Mouse (Mus musculus): ENCODE results near the gene Ltbp1.

- TF ChIP-seq POLR2A (IDR thresholded peaks at IDR 0.05; ENCODE audit: extremely low read depth, insufficient read depth, low read length) (no peak), CTCF (IDR thresholded peaks at IDR 0.05; ENCODE audit: extremely low read depth, insufficient read depth, low read length) (no peak)
Observed at GRCm38 (mm10) chr17:75341227-75341626, 335.9 kb downstream of the Ltbp1 start.
